Mouse (Mus musculus): ENCODE data around the gene Repin1.

DNA sequence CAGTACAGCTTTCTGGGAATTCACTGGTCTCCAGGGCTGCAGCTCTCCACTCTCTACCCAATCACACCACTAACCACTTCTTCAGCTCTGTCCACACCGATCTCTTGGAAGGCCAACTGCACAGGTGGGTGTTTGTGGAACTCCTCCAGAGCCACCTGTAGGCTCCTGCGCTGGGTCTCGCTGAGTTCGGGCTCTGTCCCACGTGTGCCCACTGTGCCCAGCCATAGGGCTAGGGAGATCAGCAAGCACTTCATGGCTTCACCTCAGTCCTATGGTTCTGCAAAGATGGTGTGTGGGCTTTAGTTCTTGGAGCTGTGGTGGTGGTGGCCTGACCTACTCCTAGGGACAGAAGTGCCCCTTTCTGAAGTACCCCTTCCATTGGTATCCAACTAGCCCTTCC, 21.7 kb upstream of the Repin1 start:
- no peak for TF ChIP-seq CTCF (IDR thresholded peaks at IDR 0.05; ENCODE audit: insufficient read depth, low read length)
- no peak for TF ChIP-seq POLR2A (IDR thresholded peaks at IDR 0.05; ENCODE audit: borderline replicate concordance, extremely low read depth, low read depth, low read length)

All from lung, adult 2 months (tissue).